Mouse (Mus musculus): ENCODE measurements around the gene Cttn.

DNA sequence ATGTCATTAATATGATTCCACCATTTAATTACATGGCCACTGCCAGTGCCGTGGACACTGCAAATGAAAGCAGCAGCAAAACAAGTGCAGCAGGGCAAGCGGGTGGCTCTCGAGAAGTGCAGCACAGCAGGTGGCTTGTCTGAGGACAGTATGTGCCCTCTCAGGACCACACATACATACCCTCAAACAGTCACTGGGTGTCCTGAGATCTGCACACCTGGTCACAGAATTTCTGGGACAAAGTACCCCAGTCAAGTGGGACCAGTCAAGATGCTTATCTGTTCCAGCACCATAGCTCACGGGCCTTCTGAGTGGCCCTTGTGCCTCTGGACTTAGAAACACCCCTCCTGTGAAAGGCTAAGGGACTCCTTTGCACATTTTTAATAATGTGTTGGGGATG lies 33.1 kb upstream of the Cttn start:
- no peak for TF ChIP-seq CTCF (IDR thresholded peaks at IDR 0.05)
- TF ChIP-seq POLR2A (IDR thresholded peaks at IDR 0.05; ENCODE audit: insufficient read depth, low read depth, low read length), result no peak
- TF ChIP-seq EP300 (IDR thresholded peaks at IDR 0.05; ENCODE audit: insufficient read depth, low read depth, low read length), result no peak
